Mouse (Mus musculus): ENCODE data around the gene Plau. TPM values are rescaled to one million over a fixed set of nuclear protein-coding genes. Genes with fewer than 3 reads are reported as not detected.

Plau gene
- total and polyA plus RNA-seq, 2 experiments from 2014 or later, result 0.39 to 1.4 TPM

DNA sequence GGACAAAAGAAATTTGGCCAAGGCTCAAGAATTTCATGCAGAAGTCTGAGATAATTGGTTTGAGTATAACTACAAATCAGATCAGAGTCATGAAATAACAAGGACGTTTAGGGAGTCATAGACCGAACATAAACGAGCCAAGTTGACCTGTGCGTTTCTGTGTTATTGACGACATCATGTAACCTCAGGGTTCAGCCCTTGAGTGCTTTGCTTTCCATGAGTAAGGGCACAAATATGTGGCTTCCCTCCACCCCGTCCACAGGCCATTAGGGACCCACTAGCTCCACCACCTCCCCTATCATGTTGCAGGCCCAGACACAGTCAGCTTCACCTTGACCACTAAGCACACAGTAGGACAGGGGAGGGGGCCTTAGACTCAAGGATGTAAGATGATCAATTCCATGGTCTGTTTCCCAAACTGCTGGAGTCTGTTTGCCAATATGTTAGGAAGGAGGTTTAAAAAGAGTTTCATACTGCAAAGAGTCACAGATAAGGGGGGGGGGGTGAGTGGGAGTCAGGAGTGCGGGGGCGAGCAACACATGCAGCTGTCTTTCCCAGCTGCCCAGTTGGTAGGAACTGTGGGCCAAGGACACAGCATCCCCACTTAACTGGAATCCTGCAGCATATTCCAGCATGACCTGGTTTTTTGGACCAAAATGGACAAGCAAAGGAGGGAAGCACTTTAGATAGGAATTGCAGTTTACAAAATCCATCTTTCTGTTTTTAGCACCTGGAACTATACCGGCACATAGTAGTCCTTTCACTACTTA is 5.1 kb upstream of the Plau start:
- Histone ChIP-seq H3K36me3 (ENCODE audit: insufficient read depth, low read length) (no peaks in the 10 kb centered on the region), H3K4me3 (ENCODE audit: low read length) (no peak overlapping the region), H3K27ac (no peak overlapping the region), H3K9me3 (ENCODE audit: low read length) (no peaks in the 10 kb centered on the region), H3K4me1 (ENCODE audit: insufficient read depth, low read length) (no peaks in the 10 kb centered on the region), H3K9ac (replicated peaks; ENCODE audit: low read length) (no peak overlapping the region), H3K4me2 (ENCODE audit: low read depth, low read length) (no peak overlapping the region), H3K27me3 (ENCODE audit: insufficient read depth, low read length) (no peaks in the 10 kb centered on the region)
- 84% methylated on average over 9 of the region's 9 CpGs for WGBS
- ATAC-seq, result no peak
- no peak for TF ChIP-seq CTCF (IDR thresholded peaks at IDR 0.05; ENCODE audit: low read depth)
- DNase-seq (ENCODE audit: low spot score), result no peak

DNA sequence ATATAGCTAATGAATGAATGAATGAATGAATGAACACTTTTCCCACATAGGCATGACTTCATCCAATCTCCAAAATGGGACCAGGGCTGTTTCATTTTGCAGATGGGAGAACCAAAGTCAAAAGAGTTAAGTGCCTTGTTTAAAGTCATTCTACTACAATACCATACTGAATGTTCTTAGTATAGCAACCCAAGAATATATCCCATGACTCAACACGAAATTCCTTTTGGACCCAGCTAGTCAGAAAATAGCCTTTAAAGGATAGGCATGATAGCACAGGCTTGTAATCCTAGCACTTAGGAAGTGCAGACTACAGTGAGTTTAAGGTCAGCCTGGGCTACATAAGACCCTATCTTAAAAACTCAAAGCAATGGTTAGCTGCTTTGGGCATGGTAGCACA is 4.5 kb upstream of the Plau start:
- 80% methylated on average over 1 of the region's 1 CpGs for WGBS
- H3K4me2 ChIP-seq (ENCODE audit: low read depth, low read length), result no peak overlapping the region
- no peaks in the 10 kb centered on the region for H3K36me3 ChIP-seq (ENCODE audit: insufficient read depth, low read length)
- H3K9ac ChIP-seq (replicated peaks; ENCODE audit: low read length), result no peak overlapping the region
- no peak for TF ChIP-seq CTCF (IDR thresholded peaks at IDR 0.05; ENCODE audit: low read depth)
- no peaks in the 10 kb centered on the region for H3K9me3 ChIP-seq (ENCODE audit: low read length)
- no peak for DNase-seq (ENCODE audit: low spot score)
- H3K27me3 ChIP-seq (ENCODE audit: insufficient read depth, low read length), result no peaks in the 10 kb centered on the region
- H3K27ac ChIP-seq, result no peak overlapping the region
- H3K4me1 ChIP-seq (ENCODE audit: insufficient read depth, low read length), result no peaks in the 10 kb centered on the region
- no peak for ATAC-seq
- H3K4me3 ChIP-seq (ENCODE audit: low read length), result no peak overlapping the region

DNA sequence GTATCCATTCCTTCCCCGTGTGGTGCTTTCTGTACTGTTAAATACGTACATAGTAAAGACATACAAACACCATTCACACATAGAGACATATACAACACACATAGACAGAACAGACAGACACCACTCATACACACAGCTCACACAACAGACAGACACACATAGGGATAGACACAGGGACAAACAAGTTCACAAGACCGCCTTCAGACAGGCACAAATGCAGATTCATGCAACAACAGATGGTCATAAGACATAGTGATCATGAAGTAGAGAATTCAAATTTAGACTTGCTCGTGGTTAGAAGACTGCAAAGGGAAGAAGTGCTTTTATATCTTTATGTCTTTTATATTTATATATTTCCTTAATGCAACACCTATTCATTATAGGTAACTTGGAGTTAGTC is 2.9 kb upstream of the Plau start:
- H3K9ac ChIP-seq (replicated peaks; ENCODE audit: low read length), result no peak overlapping the region
- no peak for ATAC-seq
- H3K9me3 ChIP-seq (ENCODE audit: low read length), result no peaks in the 10 kb centered on the region
- H3K4me2 ChIP-seq (ENCODE audit: low read depth, low read length), result no peak overlapping the region
- no peak for TF ChIP-seq CTCF (IDR thresholded peaks at IDR 0.05; ENCODE audit: low read depth)
- no peak for DNase-seq (ENCODE audit: low spot score)
- WGBS, result 88% methylated on average over 4 of the region's 4 CpGs
- H3K36me3 ChIP-seq (ENCODE audit: insufficient read depth, low read length), result no peaks in the 10 kb centered on the region
- no peaks in the 10 kb centered on the region for H3K4me1 ChIP-seq (ENCODE audit: insufficient read depth, low read length)
- H3K27ac ChIP-seq, result no peak overlapping the region
- no peak overlapping the region for H3K4me3 ChIP-seq (ENCODE audit: low read length)
- H3K27me3 ChIP-seq (ENCODE audit: insufficient read depth, low read length), result no peaks in the 10 kb centered on the region

DNA sequence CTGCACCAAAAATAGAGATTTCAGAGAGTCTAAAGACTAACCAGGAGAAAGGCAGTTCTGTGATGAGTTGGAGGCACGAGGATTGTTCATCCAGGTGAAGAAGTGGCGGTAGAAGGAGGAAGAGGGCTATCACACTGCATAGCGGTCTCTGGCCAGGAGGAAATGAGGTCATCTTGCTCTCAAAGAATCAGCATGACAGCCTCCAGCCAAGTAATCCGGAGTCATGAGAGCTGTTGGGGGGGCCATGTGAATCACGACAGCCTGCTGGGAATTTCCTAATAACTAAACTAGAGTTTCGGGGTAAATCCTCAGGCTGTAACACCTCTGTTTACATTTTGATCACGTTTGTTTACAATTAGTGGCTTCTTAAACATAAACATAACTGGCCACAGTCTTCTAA is 2.3 kb upstream of the Plau start:
- no peaks in the 10 kb centered on the region for H3K9me3 ChIP-seq (ENCODE audit: low read length)
- no peak overlapping the region for H3K27ac ChIP-seq
- DNase-seq (ENCODE audit: low spot score), result no peak
- H3K36me3 ChIP-seq (ENCODE audit: insufficient read depth, low read length), result no peaks in the 10 kb centered on the region
- H3K4me1 ChIP-seq (ENCODE audit: insufficient read depth, low read length), result no peaks in the 10 kb centered on the region
- no peak overlapping the region for H3K4me2 ChIP-seq (ENCODE audit: low read depth, low read length)
- no peak for TF ChIP-seq CTCF (IDR thresholded peaks at IDR 0.05; ENCODE audit: low read depth)
- no peak overlapping the region for H3K4me3 ChIP-seq (ENCODE audit: low read length)
- ATAC-seq, result no peak
- H3K9ac ChIP-seq (replicated peaks; ENCODE audit: low read length), result no peak overlapping the region
- WGBS, result 76% methylated on average over 7 of the region's 7 CpGs
- no peaks in the 10 kb centered on the region for H3K27me3 ChIP-seq (ENCODE audit: insufficient read depth, low read length)

DNA sequence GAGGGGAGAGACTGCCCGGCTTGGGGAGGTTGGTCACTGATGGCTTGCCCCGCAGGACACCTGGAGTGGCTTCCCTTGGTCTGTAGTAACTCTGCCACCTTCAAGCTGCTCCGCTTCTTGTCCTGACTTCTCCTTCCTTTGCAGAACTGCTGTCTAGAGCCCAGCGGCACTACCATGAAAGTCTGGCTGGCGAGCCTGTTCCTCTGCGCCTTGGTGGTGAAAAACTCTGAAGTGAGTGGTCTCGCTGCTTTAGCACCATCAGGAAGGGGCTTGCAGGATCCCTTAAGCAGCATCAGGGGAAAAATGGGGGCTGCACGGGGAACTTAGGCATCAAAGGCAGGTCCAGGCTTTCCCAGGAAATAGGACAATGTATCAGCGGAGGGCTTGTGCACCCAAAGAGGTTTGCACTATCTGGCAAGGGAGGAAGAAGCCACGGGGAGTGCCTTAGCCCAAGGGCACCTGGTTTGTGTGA is 481 bp downstream of the Plau start:
- Histone ChIP-seq H3K36me3 (ENCODE audit: insufficient read depth, low read length) (no peaks in the 10 kb centered on the region), H3K4me2 (ENCODE audit: low read depth, low read length) (peak overlapping the region; percentile 97), H3K4me3 (ENCODE audit: low read length) (peak overlapping the region; percentile 47), H3K27ac (no peak overlapping the region), H3K27me3 (ENCODE audit: insufficient read depth, low read length) (no peaks in the 10 kb centered on the region), H3K9me3 (ENCODE audit: low read length) (no peaks in the 10 kb centered on the region), H3K4me1 (ENCODE audit: insufficient read depth, low read length) (no peaks in the 10 kb centered on the region), H3K9ac (replicated peaks; ENCODE audit: low read length) (peak overlapping the region; percentile 33)
- WGBS, result 5% methylated on average over 10 of the region's 10 CpGs
- TF ChIP-seq CTCF (IDR thresholded peaks at IDR 0.05; ENCODE audit: low read depth), result no peak
- peak; percentile 7 for DNase-seq (ENCODE audit: low spot score)
- ATAC-seq, result no peak

DNA sequence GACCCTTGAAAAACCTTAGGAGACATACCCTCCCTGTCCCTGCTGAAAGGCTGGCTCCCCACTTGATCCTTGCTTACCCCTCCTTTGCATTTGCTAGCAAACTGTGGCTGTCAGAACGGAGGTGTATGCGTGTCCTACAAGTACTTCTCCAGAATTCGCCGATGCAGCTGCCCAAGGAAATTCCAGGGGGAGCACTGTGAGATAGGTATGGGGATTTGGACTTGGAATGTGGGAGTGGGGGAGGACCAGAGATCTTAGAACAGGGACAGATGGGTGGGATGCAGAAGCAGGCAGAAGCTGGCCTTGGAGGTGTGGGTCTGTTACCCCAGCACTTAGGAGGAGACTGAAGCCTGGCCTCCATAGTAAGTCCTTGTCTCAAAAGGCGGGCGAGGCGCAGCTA is 1.2 kb downstream of the Plau start:
- no peak overlapping the region for H3K27ac ChIP-seq
- DNase-seq (ENCODE audit: low spot score) (no peak), ATAC-seq (no peak)
- 77% methylated on average over 7 of the region's 7 CpGs for WGBS
- no peaks in the 10 kb centered on the region for H3K36me3 ChIP-seq (ENCODE audit: insufficient read depth, low read length)
- no peaks in the 10 kb centered on the region for H3K9me3 ChIP-seq (ENCODE audit: low read length)
- H3K4me2 ChIP-seq (ENCODE audit: low read depth, low read length), result no peak overlapping the region
- H3K27me3 ChIP-seq (ENCODE audit: insufficient read depth, low read length), result no peaks in the 10 kb centered on the region
- no peak overlapping the region for H3K4me3 ChIP-seq (ENCODE audit: low read length)
- no peaks in the 10 kb centered on the region for H3K4me1 ChIP-seq (ENCODE audit: insufficient read depth, low read length)
- TF ChIP-seq CTCF (IDR thresholded peaks at IDR 0.05; ENCODE audit: low read depth), result no peak
- H3K9ac ChIP-seq (replicated peaks; ENCODE audit: low read length), result no peak overlapping the region

DNA sequence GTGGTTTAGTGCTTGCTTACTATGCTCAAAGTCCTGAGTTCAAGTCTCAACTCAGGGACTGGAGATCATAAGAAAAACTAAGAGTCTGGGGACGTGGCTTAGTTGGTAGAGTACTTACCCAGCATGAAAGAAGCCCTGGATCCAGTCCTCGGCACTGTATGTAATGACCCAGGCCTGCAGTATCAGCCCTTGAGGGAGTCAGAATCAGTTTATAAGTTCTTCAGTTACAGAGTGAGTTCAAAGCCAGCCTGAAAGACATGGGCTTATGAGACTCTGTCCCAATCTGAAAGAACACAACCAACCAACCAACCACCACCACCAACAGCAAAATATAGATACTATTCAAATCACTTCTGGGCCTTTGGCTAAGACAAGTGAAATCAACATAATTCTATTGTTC is 5.1 kb downstream of the Plau start:
- Histone ChIP-seq H3K9me3 (ENCODE audit: low read length) (no peaks in the 10 kb centered on the region), H3K9ac (replicated peaks; ENCODE audit: low read length) (no peak overlapping the region), H3K4me3 (ENCODE audit: low read length) (no peak overlapping the region), H3K27ac (no peak overlapping the region), H3K4me2 (ENCODE audit: low read depth, low read length) (no peak overlapping the region), H3K27me3 (ENCODE audit: insufficient read depth, low read length) (no peaks in the 10 kb centered on the region), H3K4me1 (ENCODE audit: insufficient read depth, low read length) (no peaks in the 10 kb centered on the region), H3K36me3 (ENCODE audit: insufficient read depth, low read length) (no peaks in the 10 kb centered on the region)
- no peak for DNase-seq (ENCODE audit: low spot score)
- ATAC-seq, result no peak
- WGBS, result 86% methylated on average over 2 of the region's 2 CpGs
- no peak for TF ChIP-seq CTCF (IDR thresholded peaks at IDR 0.05; ENCODE audit: low read depth)
